Mouse (Mus musculus): ENCODE data around the gene Ppp4r3b.

DNA sequence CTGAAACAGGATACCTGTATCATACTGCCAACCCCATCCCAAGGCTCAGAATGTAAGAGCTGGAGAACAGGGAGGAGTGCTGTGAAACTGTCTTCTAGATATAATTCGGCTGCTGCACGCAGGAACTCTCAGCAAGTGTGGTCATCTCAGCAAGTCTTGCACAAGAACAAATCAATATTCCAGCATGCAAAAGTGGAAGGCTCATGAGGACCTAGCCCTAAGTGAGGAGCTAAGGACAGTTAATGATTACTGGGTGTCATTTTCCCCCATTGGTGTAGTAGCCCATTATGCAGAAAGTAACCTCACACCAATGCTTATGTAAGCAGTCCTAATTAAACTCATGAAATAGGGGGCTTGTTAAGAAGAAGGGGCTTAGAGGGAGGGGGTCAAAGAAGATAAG, 56.3 kb downstream of the Ppp4r3b start:
- TF ChIP-seq CTCF (IDR thresholded peaks at IDR 0.05; ENCODE audit: low read depth, low read length), result no peak
- TF ChIP-seq POLR2A (IDR thresholded peaks at IDR 0.05; ENCODE audit: extremely low read depth, insufficient read depth, low read length), result no peak

Measured in liver, adult 2 months (tissue).